Mouse (Mus musculus): Measurements from ENCODE around the gene Itgae. TPM values are rescaled to one million over a fixed set of nuclear protein-coding genes. Genes with fewer than 3 reads are reported as not detected.

Gene Itgae
- polyA plus RNA-seq, 1 experiment: not detected

DNA sequence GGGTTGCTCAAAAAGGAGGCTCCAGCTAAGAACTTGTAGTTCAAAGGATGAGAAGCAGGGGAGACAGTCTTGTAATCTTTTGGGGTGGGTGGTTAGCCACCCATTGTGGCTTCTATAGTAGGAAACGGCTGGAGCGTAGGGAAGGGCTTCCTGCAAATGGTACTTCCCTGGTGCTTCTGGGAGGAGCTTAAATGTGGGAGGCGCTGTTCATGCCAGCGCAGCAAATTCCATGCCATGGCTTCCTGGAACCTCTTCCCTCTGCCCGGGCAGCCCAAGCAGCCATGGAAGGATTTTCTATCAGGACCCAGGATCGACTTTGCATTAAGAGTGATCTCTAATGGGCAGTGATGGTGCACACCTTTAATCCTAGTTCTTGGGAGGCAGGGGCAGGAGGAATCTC, 78.2 kb downstream of the Itgae start:
- Histone ChIP-seq H3K4me1 (ENCODE audit: control insufficient read depth, insufficient read depth, low read length) (no peaks in the 10 kb centered on the region), H3K4me3 (ENCODE audit: insufficient read depth, low read length) (no peak overlapping the region), H3K27ac (ENCODE audit: insufficient read depth, low read depth, low read length) (no peak overlapping the region)
- TF ChIP-seq CTCF (IDR thresholded peaks at IDR 0.05; ENCODE audit: low read depth, low read length) (no peak), POLR2A (IDR thresholded peaks at IDR 0.05; ENCODE audit: borderline replicate concordance, low read depth, low read length) (no peak)

DNA sequence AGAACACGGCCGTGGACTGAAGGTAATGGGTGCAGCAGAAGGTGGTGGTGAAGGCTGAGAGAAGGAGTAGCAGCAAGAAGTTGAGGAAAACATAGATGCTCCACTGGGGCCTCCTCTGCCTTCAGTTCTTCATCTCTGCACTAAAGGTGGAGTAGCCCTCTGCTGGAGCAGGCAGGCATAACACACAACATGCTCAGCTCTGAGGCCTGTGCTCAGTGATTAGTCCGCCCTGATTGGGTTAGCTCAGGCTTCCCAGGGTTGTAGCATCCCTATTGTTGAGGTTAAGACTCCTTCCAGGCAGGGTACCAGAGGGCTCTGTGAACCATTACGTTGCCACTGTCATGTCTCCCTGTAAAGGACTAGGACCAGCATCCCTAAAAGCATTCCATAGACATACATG, 78.8 kb downstream of the Itgae start:
- no peak overlapping the region for H3K27ac ChIP-seq (ENCODE audit: insufficient read depth, low read depth, low read length)
- TF ChIP-seq CTCF (IDR thresholded peaks at IDR 0.05; ENCODE audit: low read depth, low read length) (0 out of 2 replicates have a peak, but pooled peaks have one; percentile 5), POLR2A (IDR thresholded peaks at IDR 0.05; ENCODE audit: borderline replicate concordance, low read depth, low read length) (no peak)
- H3K4me3 ChIP-seq (ENCODE audit: insufficient read depth, low read length): no peak overlapping the region

DNA sequence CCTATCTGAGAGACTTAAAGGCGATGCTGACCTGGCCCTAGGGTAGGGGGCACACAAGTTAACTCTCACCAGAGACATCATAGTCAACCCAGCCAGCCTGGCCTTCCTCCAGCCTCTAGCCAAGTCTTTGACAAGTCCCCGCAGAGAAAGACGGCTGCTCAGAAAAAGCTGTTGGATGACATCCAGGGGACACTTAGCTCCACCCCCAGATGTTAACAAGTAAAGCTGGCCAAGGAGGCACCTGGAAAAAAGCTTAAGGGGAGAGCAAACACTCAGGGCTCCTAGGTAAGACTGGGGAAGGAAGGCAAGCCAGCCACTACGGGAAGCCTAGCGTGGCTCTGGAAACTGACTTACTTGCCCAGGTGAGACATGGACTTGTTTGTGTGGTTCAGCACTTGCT, 81.8 kb downstream of the Itgae start:
- H3K4me3 ChIP-seq (ENCODE audit: insufficient read depth, low read length): no peak overlapping the region
- H3K4me1 ChIP-seq (ENCODE audit: control insufficient read depth, insufficient read depth, low read length): peaks cover 6% of the 10 kb centered on the region
- TF ChIP-seq POLR2A (IDR thresholded peaks at IDR 0.05; ENCODE audit: borderline replicate concordance, low read depth, low read length) (no peak), CTCF (IDR thresholded peaks at IDR 0.05; ENCODE audit: low read depth, low read length) (no peak)
- no peak overlapping the region for H3K27ac ChIP-seq (ENCODE audit: insufficient read depth, low read depth, low read length)

More for the DNA sequence above, 78.8 kb downstream of the Itgae start:
- H3K4me1 ChIP-seq (ENCODE audit: control insufficient read depth, insufficient read depth, low read length): no peaks in the 10 kb centered on the region

DNA sequence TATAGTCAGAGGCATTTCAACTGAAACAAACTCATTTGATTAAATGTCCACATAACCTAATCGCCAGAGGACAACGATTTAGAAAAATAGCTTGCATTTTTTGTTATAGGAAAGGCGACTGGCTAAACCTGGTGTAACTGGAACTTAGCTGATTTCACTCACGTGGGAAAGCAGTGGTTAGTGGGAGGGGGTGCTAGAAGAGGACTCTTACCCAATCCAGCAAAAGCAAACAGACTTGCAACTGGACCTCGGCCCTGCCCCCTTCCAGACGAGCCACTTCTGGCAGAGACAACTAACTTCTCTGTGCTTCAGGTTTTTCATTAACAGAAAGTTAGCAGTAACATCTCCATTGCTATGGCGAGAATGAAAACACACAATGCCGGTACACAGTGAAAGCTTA, 85.2 kb downstream of the Itgae start:
- H3K4me1 ChIP-seq (ENCODE audit: control insufficient read depth, insufficient read depth, low read length): peaks cover 12% of the 10 kb centered on the region
- TF ChIP-seq POLR2A (IDR thresholded peaks at IDR 0.05; ENCODE audit: borderline replicate concordance, low read depth, low read length): no peak
- TF ChIP-seq CTCF (IDR thresholded peaks at IDR 0.05; ENCODE audit: low read depth, low read length): no peak
- no peak overlapping the region for H3K27ac ChIP-seq (ENCODE audit: insufficient read depth, low read depth, low read length)
- H3K4me3 ChIP-seq (ENCODE audit: insufficient read depth, low read length): peak overlapping the region; percentile 99

DNA sequence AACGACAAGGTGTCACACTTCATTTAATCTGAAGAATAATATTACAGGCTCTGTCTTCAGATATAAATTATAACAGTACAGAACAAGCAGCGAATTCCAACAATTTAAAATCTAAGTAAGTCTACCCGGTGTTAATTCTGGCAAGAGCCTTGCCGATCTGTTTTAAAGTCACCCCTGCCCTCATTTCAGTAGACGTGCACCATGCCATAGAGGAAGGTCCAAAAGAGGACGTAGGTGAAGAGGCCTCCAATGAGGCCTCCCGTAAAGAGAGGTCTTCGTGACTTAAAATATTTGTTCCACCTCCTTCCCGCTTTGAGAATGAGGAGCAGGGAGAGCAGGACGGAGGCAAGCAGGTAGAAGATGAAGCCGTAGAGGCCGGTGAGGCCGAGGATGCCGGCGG, 85.8 kb downstream of the Itgae start:
- Histone ChIP-seq H3K4me3 (ENCODE audit: insufficient read depth, low read length) (peak overlapping the region; percentile 99), H3K27ac (ENCODE audit: insufficient read depth, low read depth, low read length) (peak overlapping the region; percentile 70), H3K4me1 (ENCODE audit: control insufficient read depth, insufficient read depth, low read length) (peaks cover 12% of the 10 kb centered on the region)
- TF ChIP-seq POLR2A (IDR thresholded peaks at IDR 0.05; ENCODE audit: borderline replicate concordance, low read depth, low read length): no peak
- no peak for TF ChIP-seq CTCF (IDR thresholded peaks at IDR 0.05; ENCODE audit: low read depth, low read length)

DNA sequence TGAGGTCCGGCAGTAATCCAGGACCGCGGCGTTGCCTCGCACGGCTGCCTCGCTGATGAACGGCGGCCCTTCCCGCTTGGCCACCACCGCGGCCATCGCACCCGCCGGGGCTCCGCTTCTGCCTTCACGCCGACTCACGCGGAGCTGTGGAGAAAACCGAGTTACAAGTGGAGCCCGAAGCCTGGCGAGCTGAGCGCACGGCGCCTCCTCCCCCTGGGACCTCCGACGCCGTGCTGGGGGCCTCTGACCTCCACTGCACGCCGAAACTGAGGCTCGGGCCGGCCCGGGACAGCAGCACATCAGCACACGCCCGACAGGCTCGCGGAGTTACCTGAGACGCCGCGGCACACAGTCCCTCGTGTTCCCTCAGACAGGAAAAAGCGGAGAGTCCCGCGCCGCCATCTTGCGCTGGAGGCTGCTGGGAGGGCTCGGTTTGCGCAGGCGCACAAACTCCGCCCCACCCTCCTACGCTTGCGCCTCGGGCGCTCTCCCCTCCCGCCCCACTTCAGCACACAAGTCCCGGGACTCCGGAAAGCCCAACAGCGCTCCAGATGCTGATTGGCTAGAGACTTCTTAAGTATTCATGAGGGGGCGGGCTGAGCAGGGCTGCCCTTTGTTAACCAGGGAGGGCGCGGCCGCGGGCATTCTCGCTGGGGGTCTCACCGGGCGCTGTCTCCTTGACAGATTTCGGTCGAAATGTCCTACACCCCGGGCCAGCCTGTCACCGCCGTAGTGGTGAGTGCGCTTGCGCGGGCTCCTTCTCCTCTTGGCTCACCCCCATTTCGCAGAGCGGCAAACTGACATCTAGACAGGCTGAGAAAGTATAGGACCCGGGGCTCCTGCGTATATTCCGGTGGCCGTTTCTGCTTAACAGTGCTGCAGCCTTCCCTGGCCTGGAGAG, 86.5 kb downstream of the Itgae start, which contains the start of the genes Emc6 and Tax1bp3:
Gene Emc6, minus strand, starts transcription at position 430 of the 901 bp plus-strand sequence.
Gene Tax1bp3, plus strand, starts transcription at position 476 of the 901 bp plus-strand sequence.
- TF ChIP-seq CTCF (IDR thresholded peaks at IDR 0.05; ENCODE audit: low read depth, low read length) (no peak), POLR2A (IDR thresholded peaks at IDR 0.05; ENCODE audit: borderline replicate concordance, low read depth, low read length) (0 out of 2 replicates have a peak, but pooled peaks have one; percentile 60)
- Histone ChIP-seq H3K4me3 (ENCODE audit: insufficient read depth, low read length) (peak within 1 kb of the TSS; percentile 99), H3K27ac (ENCODE audit: insufficient read depth, low read depth, low read length) (peak within 1 kb of the TSS; percentile 78), H3K4me1 (ENCODE audit: control insufficient read depth, insufficient read depth, low read length) (peaks cover 12% of the 10 kb centered on the region)

DNA sequence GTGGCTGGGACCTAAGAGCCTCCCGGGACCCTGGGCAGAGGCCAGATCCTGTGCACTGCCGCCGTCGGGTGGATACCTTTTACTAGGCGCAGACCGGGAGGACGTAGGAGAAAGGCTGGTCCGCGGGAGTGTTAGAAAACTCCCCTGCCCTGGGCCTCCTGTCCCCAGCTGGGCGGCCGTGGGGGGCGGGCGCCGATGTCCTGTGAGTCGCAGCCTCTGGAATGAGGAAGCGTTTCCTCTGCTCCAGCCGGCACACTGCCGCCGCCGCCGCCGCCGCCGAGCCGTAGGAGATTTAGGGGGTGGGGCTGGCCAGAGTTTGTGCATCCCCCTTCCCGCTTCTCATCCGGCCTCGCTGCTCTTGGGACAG, 87.1 kb downstream of the Itgae start:
- Histone ChIP-seq H3K27ac (ENCODE audit: insufficient read depth, low read depth, low read length) (peak overlapping the region; percentile 78), H3K4me3 (ENCODE audit: insufficient read depth, low read length) (peak overlapping the region; percentile 79), H3K4me1 (ENCODE audit: control insufficient read depth, insufficient read depth, low read length) (peaks cover 12% of the 10 kb centered on the region)
- TF ChIP-seq POLR2A (IDR thresholded peaks at IDR 0.05; ENCODE audit: borderline replicate concordance, low read depth, low read length): no peak
- no peak for TF ChIP-seq CTCF (IDR thresholded peaks at IDR 0.05; ENCODE audit: low read depth, low read length)

DNA sequence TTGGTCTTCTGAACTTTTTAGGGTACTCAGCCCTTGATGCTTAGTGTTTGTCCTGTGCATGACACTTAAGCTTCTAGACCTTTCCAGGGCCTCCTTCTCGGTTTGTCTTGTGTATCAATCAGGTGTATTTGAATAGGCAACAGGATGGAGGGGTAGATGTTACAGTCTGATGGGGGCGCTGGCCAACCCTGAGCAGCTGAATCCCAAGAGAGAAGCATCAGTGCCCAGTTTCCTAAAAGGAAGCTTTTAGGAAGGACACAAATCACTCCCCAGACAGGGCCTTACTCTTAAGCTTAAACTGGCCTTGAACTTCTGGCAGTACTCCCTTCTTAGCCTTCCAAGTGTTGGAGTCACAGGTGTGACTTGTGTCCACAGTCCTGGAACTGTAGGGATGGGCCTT, 87.5 kb downstream of the Itgae start:
- H3K4me3 ChIP-seq (ENCODE audit: insufficient read depth, low read length): peak overlapping the region; percentile 79
- H3K4me1 ChIP-seq (ENCODE audit: control insufficient read depth, insufficient read depth, low read length): peaks cover 12% of the 10 kb centered on the region
- H3K27ac ChIP-seq (ENCODE audit: insufficient read depth, low read depth, low read length): no peak overlapping the region
- TF ChIP-seq CTCF (IDR thresholded peaks at IDR 0.05; ENCODE audit: low read depth, low read length) (no peak), POLR2A (IDR thresholded peaks at IDR 0.05; ENCODE audit: borderline replicate concordance, low read depth, low read length) (no peak)

DNA sequence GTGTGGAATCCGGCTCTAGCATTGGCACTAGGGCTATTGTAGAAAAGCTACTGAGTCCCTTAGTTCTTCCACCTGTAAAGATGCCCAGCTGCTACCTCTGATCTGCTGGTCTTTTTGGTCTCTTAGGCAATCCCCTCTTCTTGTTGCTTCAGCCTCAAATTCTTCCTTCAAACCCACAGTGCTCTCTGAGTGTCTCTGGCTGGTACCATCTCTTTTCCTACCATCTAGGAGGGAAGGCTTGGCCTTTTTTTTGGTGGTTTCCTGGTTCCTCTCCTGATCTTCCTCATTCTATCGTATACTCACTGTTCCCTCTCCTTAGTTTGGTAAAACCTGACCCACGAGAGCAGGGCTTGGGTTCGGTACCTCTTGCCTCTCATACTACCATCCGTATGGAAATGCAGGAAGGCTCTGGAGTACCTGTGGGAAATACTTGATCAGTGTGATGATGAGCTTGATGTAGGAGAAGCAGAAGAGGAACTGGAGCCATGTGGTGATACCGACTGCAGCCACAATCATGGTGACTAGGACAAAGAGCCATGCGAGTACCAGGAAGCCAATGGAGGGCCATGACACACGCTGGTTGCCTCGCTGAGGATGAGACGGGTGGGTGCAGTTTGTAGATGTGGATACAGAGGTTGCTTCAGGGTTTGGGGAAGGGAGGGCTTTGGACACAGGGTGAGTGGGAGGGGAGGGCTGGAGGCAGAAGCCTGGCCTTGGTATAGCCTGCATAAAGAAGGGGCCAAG, 95.7 kb downstream of the Itgae start:
- TF ChIP-seq CTCF (IDR thresholded peaks at IDR 0.05; ENCODE audit: low read depth, low read length) (no peak), POLR2A (IDR thresholded peaks at IDR 0.05; ENCODE audit: borderline replicate concordance, low read depth, low read length) (no peak)
- no peak overlapping the region for H3K4me3 ChIP-seq (ENCODE audit: insufficient read depth, low read length)
- H3K4me1 ChIP-seq (ENCODE audit: control insufficient read depth, insufficient read depth, low read length): peaks cover 14% of the 10 kb centered on the region
- H3K27ac ChIP-seq (ENCODE audit: insufficient read depth, low read depth, low read length): peak overlapping the region; percentile 58
